In the genomic region with DNA sequence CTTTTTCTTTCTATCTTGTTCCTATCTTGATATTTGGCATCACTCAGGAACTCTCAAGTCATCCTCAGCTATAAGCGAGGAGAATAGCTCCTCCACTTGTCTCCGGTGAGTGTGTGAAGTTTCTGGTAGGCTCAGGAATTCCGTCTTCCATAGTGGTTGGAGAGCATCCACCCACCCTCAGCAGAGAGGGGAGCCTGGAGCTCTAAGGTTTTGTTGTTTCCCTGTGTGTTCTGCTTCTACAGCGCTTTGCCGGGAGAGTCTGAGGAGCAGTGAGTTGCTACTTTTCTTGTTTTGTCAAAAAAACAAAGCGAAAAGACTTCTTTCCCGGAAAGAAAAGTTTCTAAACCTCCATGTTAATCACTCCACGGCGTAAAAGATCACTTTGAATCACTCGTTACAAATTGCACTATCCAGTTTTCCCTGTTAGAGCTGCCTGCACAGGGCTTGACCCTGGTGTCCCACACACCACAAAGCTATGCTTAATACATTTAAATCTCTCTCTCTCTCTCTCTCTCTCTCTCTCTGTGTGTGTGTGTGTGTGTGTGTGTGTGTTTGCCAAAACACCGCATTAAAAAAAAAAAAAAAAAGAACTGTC, we compare ENCODE assay signal across 9 mouse cellular contexts. TPM values are rescaled to one million over a fixed set of nuclear protein-coding genes. Genes with fewer than 3 reads are reported as not detected.
DNase-seq lines count a peak whose midpoint lies in the region; ATAC-seq and TF ChIP-seq lines count a peak whose summit lies in the region.
"Had no signal": no experiment of that assay in that cellular context is flagged by ENCODE, and none has a peak within 500 bp of the region (broad histone marks: within the 10 kb centered on the region; RNA-seq: fewer than 3 reads in every experiment).

No protein-coding gene starts in this region.

- DNase-seq in adrenal gland, postnatal 14 days, result peak; percentile 12
- DNase-seq in adrenal gland, adult 18-20 months (ENCODE audit: low spot score in 2 of 2), result no peak
- peak; percentile 42 for DNase-seq in ZHBTc4 (ENCODE audit: low read depth, low spot score)
- DNase-seq in heart, adult 2 months, result peak; percentile 26 to 34
- peak; percentile 23 for DNase-seq in mesoderm, embryonic 11.5 days (ENCODE audit: low read depth, low spot score)
- DNase-seq in spleen, postnatal 10 days (ENCODE audit: low spot score in 2 of 2), result no peak
- DNase-seq in spleen, postnatal 14 days (ENCODE audit: low spot score in 2 of 2), result no peak

- no peak for ATAC-seq in kidney, embryonic 16.5 days (ENCODE audit: low FRiP score, low TSS enrichment)

- no peak overlapping the region for H3K9ac ChIP-seq in heart, adult 2 months (ENCODE audit: low read depth, low read length)
- peak overlapping the region; percentile 40; the same call in 1 of the 2 replicates for H3K9ac ChIP-seq in kidney, embryonic 16.5 days (replicated peaks; ENCODE audit: low read length)

- no peaks in the 10 kb centered on the region for H3K79me2 ChIP-seq in heart, adult 2 months (replicated peaks; ENCODE audit: control insufficient read depth, insufficient read depth, low read length)

- H3K4me2 ChIP-seq in kidney, embryonic 16.5 days (replicated peaks; ENCODE audit: low read depth, low read length), result peak overlapping the region; percentile 90

- 11% methylated on average over 11 of the region's 11 CpGs for WGBS in heart, adult 2 months
- WGBS in kidney, embryonic 16.5 days, result 10% methylated on average over 11 of the region's 11 CpGs

- TF ChIP-seq CTCF in heart, adult 2 months (IDR thresholded peaks at IDR 0.05), result no peak

- H3K4me1 ChIP-seq in heart, adult 2 months (ENCODE audit: control insufficient read depth, insufficient read depth, low read length), result peaks cover 4% of the 10 kb centered on the region
- peaks cover 7% of the 10 kb centered on the region; the same call in 1 of the 2 replicates for H3K4me1 ChIP-seq in kidney, embryonic 16.5 days (ENCODE audit: insufficient read depth, low read length)

- no peak for TF ChIP-seq EP300 in heart, adult 2 months (IDR thresholded peaks at IDR 0.05; ENCODE audit: insufficient read depth, low read depth, low read length)

- intact Hi-C loops in heart, adult 2 months (cut with DNase I), result loop anchor here (10.0 kb wide), 2 partner anchors 203 to 393 kb away; no protein-coding TSS in a partner anchor

- peak overlapping the region; percentile 77 for H3K27ac ChIP-seq in heart, adult 2 months
- H3K27ac ChIP-seq in kidney, embryonic 16.5 days (ENCODE audit: low read length), result no peak overlapping the region; the same call in 1 of the 2 replicates

- H3K9me3 ChIP-seq in kidney, embryonic 16.5 days (ENCODE audit: low read length), result no peaks in the 10 kb centered on the region

- no peaks in the 10 kb centered on the region for H3K27me3 ChIP-seq in heart, adult 2 months (ENCODE audit: control insufficient read depth, insufficient read depth, low read length)
- no peaks in the 10 kb centered on the region for H3K27me3 ChIP-seq in kidney, embryonic 16.5 days (ENCODE audit: insufficient read depth, low read length)

- peaks cover 1% of the 10 kb centered on the region; the same call in 1 of the 2 replicates for H3K36me3 ChIP-seq in heart, adult 2 months (ENCODE audit: control insufficient read depth, insufficient read depth, low read length)
- H3K36me3 ChIP-seq in kidney, embryonic 16.5 days (ENCODE audit: insufficient read depth, low read length), result no peaks in the 10 kb centered on the region

- TF ChIP-seq POLR2A in heart, adult 2 months (IDR thresholded peaks at IDR 0.05; ENCODE audit: insufficient read depth, low read depth, low read length), result no peak

- peak overlapping the region; percentile 61 for H3K4me3 ChIP-seq in heart, adult 2 months
- H3K4me3 ChIP-seq in kidney, embryonic 16.5 days (ENCODE audit: low read length), result peak overlapping the region; percentile 73

RNA-seq across cellular contexts. Expression of gene Thsd7a, which starts 1.3 kb away (rescaled TPM):
- total RNA-seq in adrenal gland, postnatal 14 days (2021), result 8.1 and 14.0 TPM in 2 replicates
- total RNA-seq in adrenal gland, adult 18-20 months (2021), result 10 to 100 TPM in 1 of 2 experiments, 1 to 10 TPM in 1; 9.3 to 11.1 TPM
- total RNA-seq in heart, adult 2 months (2021), result 10 to 100 TPM in 1 of 2 experiments, 1 to 10 TPM in 1; 9.4 to 13.9 TPM
- 1.8 and 3.9 TPM in 2 replicates for polyA plus RNA-seq in heart, adult 2 months (2012; rRNA removed)
- polyA plus RNA-seq in kidney, embryonic 16.5 days (2015; fragmentation: Nextera tagmentation; extraction: Ambion mirVana), result 7.9 and 8.4 TPM in 2 replicates
- total RNA-seq: neutrophil, adult 5-6 weeks had no signal

Comparison
In these comparisons a context has a peak if more than half of its experiments do, and no peak if none do; other contexts are left out.
1. DNase-seq: peak in adrenal gland, postnatal 14 days (single experiment), ZHBTc4 (single experiment), heart, adult 2 months (2 of 2) and mesoderm, embryonic 11.5 days (single experiment); none in adrenal gland, adult 18-20 months (0 of 2), spleen, postnatal 10 days (0 of 2) and spleen, postnatal 14 days (0 of 2).